Mouse (Mus musculus) heart, adult 2 months (tissue): ENCODE data around the gene Slc25a51. TPM values are rescaled to one million over a fixed set of nuclear protein-coding genes. Genes with fewer than 3 reads are reported as not detected.

ENCODE experiments used
- DNase-seq, 2 experiments: peaks; one replicate each; pipeline ENCODE4 v3.0.0; 2021
- H3K27ac ChIP-seq: fragments of 200-600 bp; 2 replicates; pipeline ENCODE4 v1.8.1; 2022
- H3K27me3 ChIP-seq: fragments of 200-500 bp; 2 replicates; pipeline ENCODE4 v1.6.1; 2012; ENCODE audit warnings: mild to moderate bottlenecking, low read length, inconsistent platforms, mixed read lengths; ENCODE audit not compliant: control insufficient read depth, insufficient read depth
- H3K36me3 ChIP-seq: fragments of 200-500 bp; 2 replicates; pipeline ENCODE4 v1.6.1; 2012; ENCODE audit warnings: low read length, inconsistent platforms; ENCODE audit not compliant: control insufficient read depth, insufficient read depth
- H3K4me1 ChIP-seq: fragments of 200-500 bp; 2 replicates; pipeline ENCODE4 v1.6.1; 2011; ENCODE audit warnings: low read length; ENCODE audit not compliant: control insufficient read depth, insufficient read depth
- H3K4me3 ChIP-seq: fragments of 200-600 bp; 2 replicates; pipeline ENCODE4 v1.8.1; 2022
- H3K79me2 ChIP-seq: fragments of 200-500 bp; replicated peaks from 2 replicates; pipeline ENCODE4 v1.6.1; 2012; ENCODE audit warnings: mild to moderate bottlenecking, inconsistent platforms, low read length, moderate library complexity, mixed read lengths; ENCODE audit not compliant: control insufficient read depth, insufficient read depth
- H3K9ac ChIP-seq: fragments of 200-500 bp; 2 replicates; pipeline ENCODE4 v1.6.1; 2012; ENCODE audit warnings: low read depth, mild to moderate bottlenecking, control low read depth, inconsistent platforms, low read length, mixed read lengths
- CTCF ChIP-seq: fragments of 200-600 bp; IDR thresholded peaks from 2 replicates; pipeline ENCODE4 v1.8.1; 2022; ENCODE audit warnings: antibody characterized with exemption, mild to moderate bottlenecking, moderate library complexity
- EP300 ChIP-seq: fragments of 200-500 bp; IDR thresholded peaks from 2 replicates; pipeline ENCODE4 v1.6.1; 2011; ENCODE audit warnings: low read depth, low read length, control low read depth; ENCODE audit not compliant: insufficient read depth
- POLR2A ChIP-seq: fragments of 200-500 bp; IDR thresholded peaks from 2 replicates; pipeline ENCODE4 v1.6.1; 2011; ENCODE audit warnings: mild to moderate bottlenecking, low read depth, low read length, control low read depth; ENCODE audit not compliant: insufficient read depth
- WGBS: fragments of 180-500 bp; shearing (Covaris S2); methylation state at CpG from one replicate; pipeline ENCODE4 v1.1.7; 2018; 5-methylcytosine and 5-hydroxymethylcytosine counted together
- intact Hi-C: fragments of 180-260 bp; cut with DNase I; formaldehyde crosslinking; loops from one replicate; pipeline ENCODE4 v1.15.1; 2025
- polyA plus RNA-seq: library from polyadenylated mRNA; depleted of rRNA; stranded (reverse); fragments of >200 nt; gene quantifications from 2 replicates; pipeline ENCODE4 v1.2.3, GENCODE M21; 2012
- total RNA-seq, 2 experiments: library from RNA; stranded (reverse); gene quantifications; 2 replicates each; pipeline ENCODE4 v1.2.3; 2021

The Slc25a51 gene
- total and polyA plus RNA-seq, 3 experiments: 68.9 to 123 (median 103) TPM

DNA sequence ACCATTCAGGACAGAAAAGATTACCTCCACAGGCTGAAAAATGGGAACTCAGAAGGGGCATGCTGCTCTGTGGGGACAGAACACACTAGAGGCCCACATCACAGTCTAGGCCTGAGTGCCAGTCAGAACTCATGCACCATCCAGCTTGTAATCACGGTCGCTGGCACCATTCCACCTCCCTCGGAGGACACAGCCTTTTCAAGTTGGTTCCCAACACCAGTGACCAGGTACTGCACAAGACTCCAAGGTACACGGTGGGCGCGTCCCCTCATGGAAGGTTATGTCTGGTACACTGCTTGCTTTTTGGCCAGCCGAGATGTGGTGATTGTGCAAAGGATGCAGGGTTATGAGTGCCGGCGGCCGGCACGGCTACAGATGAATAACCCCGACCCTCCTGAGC lies 25.5 kb upstream of the Slc25a51 start:
- no peak for DNase-seq

DNA sequence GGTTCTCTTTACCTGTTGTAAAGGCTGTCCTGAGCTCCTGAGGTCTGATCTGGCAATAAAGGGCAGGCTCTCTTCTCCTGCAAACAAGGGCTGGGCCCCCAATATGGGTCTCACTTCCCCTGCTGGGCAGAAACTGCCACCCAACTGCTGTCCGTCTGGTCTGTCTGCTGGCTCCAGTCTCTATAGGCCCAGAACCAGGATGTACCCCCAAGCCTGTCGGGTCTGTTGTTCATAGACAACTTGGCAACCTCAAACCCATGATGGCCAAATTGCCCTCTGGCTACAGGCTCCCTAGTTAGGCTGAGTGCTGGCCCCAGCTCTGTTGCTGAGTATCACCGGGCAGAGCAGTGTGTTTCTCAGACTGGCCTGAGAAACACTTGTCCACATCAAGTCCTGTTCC lies 23.2 kb upstream of the Slc25a51 start:
- peaks cover 3% of the 10 kb centered on the region; the same call in 1 of the 2 replicates for H3K36me3 ChIP-seq

More for the DNA sequence above, 25.5 kb upstream of the Slc25a51 start:
- Histone ChIP-seq H3K36me3 (peaks cover 3% of the 10 kb centered on the region; the same call in 1 of the 2 replicates), H3K4me1 (peaks cover 12% of the 10 kb centered on the region), H3K27me3 (no peaks in the 10 kb centered on the region), H3K4me3 (no peak overlapping the region), H3K79me2 (no peaks in the 10 kb centered on the region), H3K9ac (no peak overlapping the region), H3K27ac (no peak overlapping the region)
- TF ChIP-seq EP300: no peak
- TF ChIP-seq CTCF: no peak
- no peak for TF ChIP-seq POLR2A
- intact Hi-C loops: no loop called here
- WGBS: 81% methylated on average over 12 of the region's 12 CpGs

DNA sequence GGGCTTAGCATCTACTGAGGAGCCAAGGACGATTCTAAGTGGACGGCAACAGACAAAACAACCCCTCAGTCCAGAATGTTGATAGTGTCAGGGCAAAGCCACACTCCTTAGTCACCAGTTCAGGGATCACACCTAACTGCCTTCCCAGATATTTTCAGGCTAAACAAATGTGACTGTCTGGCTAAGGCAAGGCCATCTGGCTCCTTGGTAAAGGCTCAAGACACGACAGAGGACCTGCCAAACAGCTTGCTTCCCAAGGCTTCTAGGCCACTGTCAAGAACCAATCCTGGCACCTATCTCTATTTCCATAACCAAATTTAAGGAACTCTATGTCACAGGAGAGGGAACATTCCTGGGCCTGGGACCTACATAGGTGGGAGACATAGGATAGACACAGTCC lies 22.8 kb upstream of the Slc25a51 start:
- H3K4me1 ChIP-seq: peaks cover 10% of the 10 kb centered on the region
- peaks cover 3% of the 10 kb centered on the region; the same call in 1 of the 2 replicates for H3K36me3 ChIP-seq
- TF ChIP-seq CTCF: no peak
- no peak for TF ChIP-seq EP300
- TF ChIP-seq POLR2A: no peak
- DNase-seq: no peak
- intact Hi-C loops: no loop called here
- no peaks in the 10 kb centered on the region for H3K79me2 ChIP-seq
- 89% methylated on average over 3 of the region's 3 CpGs for WGBS
- no peak overlapping the region for H3K9ac ChIP-seq
- H3K27ac ChIP-seq: no peak overlapping the region
- no peak overlapping the region for H3K4me3 ChIP-seq
- H3K27me3 ChIP-seq: no peaks in the 10 kb centered on the region

More for the DNA sequence above, 23.2 kb upstream of the Slc25a51 start:
- TF ChIP-seq POLR2A: no peak
- no peak for TF ChIP-seq CTCF
- TF ChIP-seq EP300: no peak
- DNase-seq: no peak
- Histone ChIP-seq H3K4me1 (peaks cover 12% of the 10 kb centered on the region), H3K9ac (no peak overlapping the region), H3K4me3 (no peak overlapping the region), H3K79me2 (no peaks in the 10 kb centered on the region), H3K27ac (no peak overlapping the region), H3K27me3 (no peaks in the 10 kb centered on the region)
- intact Hi-C loops: no loop called here
- 88% methylated on average over 3 of the region's 3 CpGs for WGBS

DNA sequence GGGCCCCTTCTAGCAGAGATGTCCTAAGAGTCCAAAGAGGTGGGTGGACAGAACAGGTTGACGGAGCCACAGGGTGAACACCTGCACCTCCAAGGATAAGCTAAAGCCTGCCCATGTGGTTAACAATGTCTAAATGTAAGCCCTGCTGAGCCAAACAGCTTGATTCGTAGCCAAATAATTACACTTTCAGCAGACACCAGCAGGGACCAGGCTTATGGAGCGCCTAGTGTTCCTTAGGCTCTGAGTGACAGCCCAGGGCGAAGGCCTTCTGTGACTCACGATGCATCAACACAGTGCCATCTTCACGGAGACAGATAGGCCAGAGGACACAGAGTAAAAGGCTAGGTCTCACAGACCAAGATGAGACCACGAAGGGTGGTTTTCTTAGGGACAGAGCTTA lies 20.9 kb upstream of the Slc25a51 start:
- 83% methylated on average over 7 of the region's 7 CpGs for WGBS
- H3K36me3 ChIP-seq: no peaks in the 10 kb centered on the region
- no peak overlapping the region for H3K9ac ChIP-seq
- DNase-seq: no peak
- no peaks in the 10 kb centered on the region for H3K79me2 ChIP-seq
- no peaks in the 10 kb centered on the region for H3K27me3 ChIP-seq
- no peaks in the 10 kb centered on the region for H3K4me1 ChIP-seq
- intact Hi-C loops: no loop called here
- H3K27ac ChIP-seq: no peak overlapping the region
- TF ChIP-seq EP300 (no peak), CTCF (no peak), POLR2A (no peak)
- H3K4me3 ChIP-seq: no peak overlapping the region

DNA sequence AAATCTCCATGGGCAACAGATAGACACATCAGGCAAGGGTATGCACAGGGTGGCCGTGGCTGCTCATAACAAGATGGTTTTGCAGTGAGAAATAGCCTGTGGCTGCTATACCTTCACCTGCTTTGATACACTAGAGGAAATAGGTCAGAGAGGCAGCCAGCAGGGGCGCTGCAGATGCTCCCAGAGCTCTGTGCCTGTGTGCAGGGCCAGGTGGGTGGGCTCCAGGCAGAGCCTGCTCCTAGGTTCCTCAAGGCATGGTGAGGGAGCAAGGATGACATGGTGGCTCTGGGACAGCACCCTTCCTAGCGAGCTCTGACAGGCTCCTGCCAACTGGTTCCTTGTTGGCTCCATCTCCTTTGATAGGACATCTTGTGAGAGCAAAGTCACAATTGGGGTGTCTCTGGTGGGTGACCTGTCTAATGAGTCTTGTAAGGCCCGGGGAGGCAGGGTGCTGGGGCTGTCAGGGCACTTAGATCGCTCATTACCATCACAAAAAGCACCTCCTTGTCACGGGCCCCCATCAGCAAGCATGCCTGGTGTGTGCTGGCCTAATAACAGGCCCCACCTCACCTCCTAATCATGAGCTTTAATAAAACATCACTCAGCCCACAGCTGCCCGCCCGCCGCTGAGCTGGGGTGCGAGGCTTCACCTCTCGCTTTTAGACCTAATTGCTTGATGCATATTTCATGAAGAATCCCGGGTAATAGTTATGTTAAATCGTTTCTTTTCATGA lies 18.3 kb upstream of the Slc25a51 start:
- H3K4me3 ChIP-seq: no peak overlapping the region
- WGBS: 88% methylated on average over 13 of the region's 13 CpGs
- H3K9ac ChIP-seq: no peak overlapping the region
- peaks cover 9% of the 10 kb centered on the region for H3K4me1 ChIP-seq
- no peaks in the 10 kb centered on the region for H3K36me3 ChIP-seq
- no peak overlapping the region for H3K27ac ChIP-seq
- no peak for TF ChIP-seq EP300
- TF ChIP-seq CTCF: peak; percentile 40
- TF ChIP-seq POLR2A: no peak
- no peaks in the 10 kb centered on the region for H3K79me2 ChIP-seq
- DNase-seq: no peak
- H3K27me3 ChIP-seq: no peaks in the 10 kb centered on the region
- intact Hi-C loops: no loop called here

DNA sequence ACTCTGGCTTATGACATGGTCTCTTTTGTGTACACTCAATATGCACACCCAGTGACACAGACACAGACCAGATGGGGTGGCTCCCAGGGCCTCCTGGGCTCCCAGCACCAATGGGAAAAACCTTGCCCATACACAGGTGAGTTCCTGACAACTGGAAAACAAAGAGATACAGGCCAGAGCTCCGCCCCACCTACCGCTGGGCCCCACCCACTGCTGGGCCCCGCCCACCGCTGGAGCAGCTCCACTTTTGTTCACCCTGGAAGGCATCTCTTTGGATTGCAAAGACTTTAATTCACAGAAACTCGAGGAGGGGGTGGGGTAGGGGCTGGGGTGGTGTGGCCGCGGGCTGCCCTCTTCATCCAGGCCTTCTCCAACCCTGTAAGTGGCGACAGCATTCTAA lies 14.8 kb upstream of the Slc25a51 start:
- Histone ChIP-seq H3K36me3 (no peaks in the 10 kb centered on the region), H3K4me3 (no peak overlapping the region), H3K27ac (no peak overlapping the region), H3K9ac (no peak overlapping the region), H3K79me2 (no peaks in the 10 kb centered on the region), H3K4me1 (peaks cover 20% of the 10 kb centered on the region), H3K27me3 (no peaks in the 10 kb centered on the region)
- 44% methylated on average over 8 of the region's 8 CpGs for WGBS
- no peak for DNase-seq
- TF ChIP-seq CTCF: no peak
- TF ChIP-seq EP300: no peak
- no peak for TF ChIP-seq POLR2A
- intact Hi-C loops: no loop called here
